Mouse (Mus musculus): ENCODE measurements around the gene Amdhd1.

- TF ChIP-seq MYOG (IDR thresholded peaks at IDR 0.05; ENCODE audit: control insufficient read depth in 1 of 3, insufficient read depth in 1 of 3, insufficient read length in 2 of 3, low read depth in 2 of 3) (no peak), TCF12 (IDR thresholded peaks at IDR 0.05; ENCODE audit: insufficient read depth, poor library complexity, severe bottlenecking) (no peak), USF1 (IDR thresholded peaks at IDR 0.05; ENCODE audit: low read depth) (no peak), POLR2A (IDR thresholded peaks at IDR 0.05; ENCODE audit: insufficient read length, low read depth) (no peak), SRF (IDR thresholded peaks at IDR 0.05; ENCODE audit: control insufficient read depth, insufficient read length, low read depth) (no peak), E2F4 (IDR thresholded peaks at IDR 0.05; ENCODE audit: insufficient read depth) (no peak), POLR2AphosphoS2 (IDR thresholded peaks at IDR 0.05; ENCODE audit: insufficient read length, low read depth) (no peak), MAX (IDR thresholded peaks at IDR 0.05; ENCODE audit: low read depth) (no peak), CEBPB (IDR thresholded peaks at IDR 0.05; ENCODE audit: insufficient read depth, poor library complexity, severe bottlenecking) (no peak)
These were observed 9.2 kb upstream of the Amdhd1 start for GRCm38 (mm10) chr10:93548991-93549390.
